Mouse (Mus musculus): ENCODE measurements around the gene Pitx2. TPM values are rescaled to one million over a fixed set of nuclear protein-coding genes. Genes with fewer than 3 reads are reported as not detected.
A peak's percentile ranks its signal among the peaks of the same experiment; 100 is the strongest.

Gene Pitx2
- total RNA-seq, 1 experiment: 9.8 TPM

- TF ChIP-seq CHD2 (IDR thresholded peaks at IDR 0.05; ENCODE audit: low read depth, low read length): no peak
- no peak for TF ChIP-seq ZNF384 (IDR thresholded peaks at IDR 0.05; ENCODE audit: low read depth, low read length)
- TF ChIP-seq ZC3H11A (IDR thresholded peaks at IDR 0.05; ENCODE audit: borderline replicate concordance, low read depth, low read length): no peak
- no peak for TF ChIP-seq MAFK (IDR thresholded peaks at IDR 0.05; ENCODE audit: insufficient read depth, low read depth, low read length)
- no peak for TF ChIP-seq HCFC1 (IDR thresholded peaks at IDR 0.05; ENCODE audit: borderline replicate concordance, insufficient read depth, low read length)
- H3K4me1 ChIP-seq (ENCODE audit: control insufficient read depth in 2 of 2, insufficient read depth in 2 of 2, low read length in 2 of 2, poor library complexity in 1 of 2): peaks cover 0 to 19% of the 10 kb centered on the region in 2 experiments; a peak in 1 of 4 replicates
- H3K9me3 ChIP-seq (ENCODE audit: control insufficient read depth, insufficient read depth, low read depth, low read length): no peaks in the 10 kb centered on the region
- no peak overlapping the region for H3K9ac ChIP-seq (ENCODE audit: insufficient read depth, low read depth, low read length, poor library complexity, severe bottlenecking)
- H3K36me3 ChIP-seq (ENCODE audit: control insufficient read depth, insufficient read depth, low read length, poor library complexity, severe bottlenecking): no peaks in the 10 kb centered on the region
- peak overlapping the region in 1 of 2 experiments; percentile 19; a peak in 1 of 4 replicates for H3K4me3 ChIP-seq (ENCODE audit: insufficient read depth in 1 of 2, low read depth in 1 of 2, low read length in 2 of 2, poor library complexity in 1 of 2, severe bottlenecking in 1 of 2)
- in situ Hi-C loops (cut with MboI; ENCODE audit: low sequenced_read_pairs in 2 of 2, unreplicated experiment in 2 of 2): loop anchor here (5.0 to 25.0 kb wide), 2 partner anchors 1589 to 1891 kb away; partner anchors contain the start of genes Lef1 (in 1 of the 2) and Neurog2 (in 1 of the 2)
- H3K27ac ChIP-seq (ENCODE audit: insufficient read depth, low read depth, low read length, poor library complexity, severe bottlenecking): no peak overlapping the region; the same call in 1 of the 2 replicates
- no peak for DNase-seq (ENCODE audit: low read depth, low spot score)
These were observed 21.9 kb downstream of the Pitx2 start for GRCm38 (mm10) chr3:129221380-129222260.

- in situ Hi-C loops (cut with MboI; ENCODE audit: low sequenced_read_pairs in 2 of 2, unreplicated experiment in 2 of 2): loop anchor here (5.0 to 25.0 kb wide), 2 partner anchors 1590 to 1890 kb away; partner anchors contain the start of genes Lef1 (in 1 of the 2) and Neurog2 (in 1 of the 2)
- H3K36me3 ChIP-seq (ENCODE audit: control insufficient read depth, insufficient read depth, low read length, poor library complexity, severe bottlenecking): no peaks in the 10 kb centered on the region
- no peak for DNase-seq (ENCODE audit: low read depth, low spot score)
- H3K27ac ChIP-seq (ENCODE audit: insufficient read depth, low read depth, low read length, poor library complexity, severe bottlenecking): no peak overlapping the region
- no peak overlapping the region for H3K9ac ChIP-seq (ENCODE audit: insufficient read depth, low read depth, low read length, poor library complexity, severe bottlenecking)
- H3K9me3 ChIP-seq (ENCODE audit: control insufficient read depth, insufficient read depth, low read depth, low read length): no peaks in the 10 kb centered on the region
- TF ChIP-seq ZNF384 (IDR thresholded peaks at IDR 0.05; ENCODE audit: low read depth, low read length) (no peak), MAFK (IDR thresholded peaks at IDR 0.05; ENCODE audit: insufficient read depth, low read depth, low read length) (no peak), ZC3H11A (IDR thresholded peaks at IDR 0.05; ENCODE audit: borderline replicate concordance, low read depth, low read length) (no peak), CHD2 (IDR thresholded peaks at IDR 0.05; ENCODE audit: low read depth, low read length) (no peak), HCFC1 (IDR thresholded peaks at IDR 0.05; ENCODE audit: borderline replicate concordance, insufficient read depth, low read length) (no peak)
- H3K4me3 ChIP-seq (ENCODE audit: insufficient read depth in 1 of 2, low read depth in 1 of 2, low read length in 2 of 2, poor library complexity in 1 of 2, severe bottlenecking in 1 of 2): no peak overlapping the region
- peaks cover 0 to 22% of the 10 kb centered on the region in 2 experiments; a peak in 1 of 4 replicates for H3K4me1 ChIP-seq (ENCODE audit: control insufficient read depth in 2 of 2, insufficient read depth in 2 of 2, low read length in 2 of 2, poor library complexity in 1 of 2)
These were observed 23.0 kb downstream of the Pitx2 start for GRCm38 (mm10) chr3:129222448-129223290.

- in situ Hi-C loops (cut with MboI; ENCODE audit: low sequenced_read_pairs in 2 of 2, unreplicated experiment in 2 of 2): loop anchor here (5.0 to 25.0 kb wide), 2 partner anchors 1591 to 1889 kb away; partner anchors contain the start of genes Lef1 (in 1 of the 2) and Neurog2 (in 1 of the 2)
- Histone ChIP-seq H3K4me3 (ENCODE audit: insufficient read depth in 1 of 2, low read depth in 1 of 2, low read length in 2 of 2, poor library complexity in 1 of 2, severe bottlenecking in 1 of 2) (no peak overlapping the region), H3K9ac (ENCODE audit: insufficient read depth, low read depth, low read length, poor library complexity, severe bottlenecking) (no peak overlapping the region), H3K36me3 (ENCODE audit: control insufficient read depth, insufficient read depth, low read length, poor library complexity, severe bottlenecking) (no peaks in the 10 kb centered on the region), H3K9me3 (ENCODE audit: control insufficient read depth, insufficient read depth, low read depth, low read length) (no peaks in the 10 kb centered on the region), H3K4me1 (ENCODE audit: control insufficient read depth in 2 of 2, insufficient read depth in 2 of 2, low read length in 2 of 2, poor library complexity in 1 of 2) (peaks cover 0 to 18% of the 10 kb centered on the region in 2 experiments; a peak in 1 of 4 replicates), H3K27ac (ENCODE audit: insufficient read depth, low read depth, low read length, poor library complexity, severe bottlenecking) (no peak overlapping the region)
- no peak for DNase-seq (ENCODE audit: low read depth, low spot score)
- TF ChIP-seq ZNF384 (IDR thresholded peaks at IDR 0.05; ENCODE audit: low read depth, low read length) (no peak), ZC3H11A (IDR thresholded peaks at IDR 0.05; ENCODE audit: borderline replicate concordance, low read depth, low read length) (no peak), CHD2 (IDR thresholded peaks at IDR 0.05; ENCODE audit: low read depth, low read length) (no peak), HCFC1 (IDR thresholded peaks at IDR 0.05; ENCODE audit: borderline replicate concordance, insufficient read depth, low read length) (no peak), MAFK (IDR thresholded peaks at IDR 0.05; ENCODE audit: insufficient read depth, low read depth, low read length) (no peak)
These were observed 23.7 kb downstream of the Pitx2 start for GRCm38 (mm10) chr3:129223401-129223800.
